Mouse (Mus musculus) lung, postnatal 0 days (tissue): Measurements from ENCODE around the gene Omd. TPM values are rescaled to one million over a fixed set of nuclear protein-coding genes. Genes with fewer than 3 reads are reported as not detected.

Source experiments
- ATAC-seq: fragments of 200-750 bp; cut with Nextera tagmentation; 2 replicates; pipeline ENCODE4 v1.8.0; 2017; ENCODE audit warnings: moderate library complexity
- DNase-seq: peaks from one replicate; pipeline ENCODE4 v3.0.0-alpha.2; 2016; ENCODE audit warnings: low spot score
- H3K27ac ChIP-seq: fragments of 300-500 bp; sonication (generic); 2 replicates; pipeline ENCODE4 v1.5.1; 2014; ENCODE audit warnings: antibody characterized with exemption, mild to moderate bottlenecking, low read length, mixed read lengths
- H3K27me3 ChIP-seq: fragments of 300-500 bp; sonication (generic); replicated peaks from 2 replicates; pipeline ENCODE4 v1.6.1; 2014; ENCODE audit warnings: low read length, mixed read lengths; ENCODE audit not compliant: insufficient read depth
- H3K36me3 ChIP-seq: fragments of 300-500 bp; sonication (generic); 2 replicates; pipeline ENCODE4 v1.6.1; 2014; ENCODE audit warnings: low read length, mixed read lengths; ENCODE audit not compliant: insufficient read depth
- H3K4me1 ChIP-seq: fragments of 300-500 bp; sonication (generic); 2 replicates; pipeline ENCODE4 v1.6.1; 2014; ENCODE audit warnings: antibody characterized with exemption, low read depth, low read length, mixed read lengths; ENCODE audit not compliant: insufficient read depth
- H3K4me2 ChIP-seq: fragments of 300-500 bp; sonication (generic); replicated peaks from 2 replicates; pipeline ENCODE4 v1.6.1; 2014; ENCODE audit warnings: low read depth, mild to moderate bottlenecking, low read length, moderate library complexity, mixed read lengths
- H3K4me3 ChIP-seq: fragments of 300-500 bp; sonication (generic); 2 replicates; pipeline ENCODE4 v1.5.1; 2014; ENCODE audit warnings: low read depth, low read length
- H3K9ac ChIP-seq: fragments of 300-500 bp; sonication (generic); replicated peaks from 2 replicates; pipeline ENCODE4 v1.6.1; 2014; ENCODE audit warnings: low read depth, mild to moderate bottlenecking
- H3K9me3 ChIP-seq: fragments of 300-500 bp; sonication (generic); 2 replicates; pipeline ENCODE4 v1.6.1; 2016; ENCODE audit warnings: low read length, mixed read lengths
- CTCF ChIP-seq: IDR thresholded peaks from 2 replicates; pipeline ENCODE4 v1.5.1; 2016; ENCODE audit warnings: antibody characterized with exemption, mild to moderate bottlenecking
- EP300 ChIP-seq: IDR thresholded peaks from 2 replicates; pipeline ENCODE4 v1.6.1; 2016; ENCODE audit warnings: antibody characterized with exemption, mild to moderate bottlenecking, control low read depth
- WGBS: fragments of 180-500 bp; shearing (Covaris S2); extraction: QIAGEN DNeasy Blood & Tissue Kit; methylation state at CpG from one replicate; pipeline ENCODE4 v1.1.7; 2014; 5-methylcytosine and 5-hydroxymethylcytosine counted together
- polyA plus RNA-seq: library from polyadenylated mRNA; unstranded; fragments of >200 nt; fragmentation: Nextera tagmentation; extraction: Ambion mirVana; gene quantifications from 2 replicates; pipeline ENCODE4 v1.2.1, GENCODE M21; 2015

Gene Omd
- polyA plus RNA-seq, 1 experiment from 2014 or later, result 0.74 TPM

GRCm38 (mm10) chr13:49547563-49548150 is 34.6 kb upstream of the Omd start:
- 71% methylated on average over 1 of the region's 1 CpGs for WGBS
- Histone ChIP-seq H3K9me3 (no peaks in the 10 kb centered on the region), H3K27me3 (no peaks in the 10 kb centered on the region), H3K4me1 (no peaks in the 10 kb centered on the region), H3K27ac (no peak overlapping the region), H3K4me2 (no peak overlapping the region), H3K4me3 (no peak overlapping the region), H3K36me3 (no peaks in the 10 kb centered on the region), H3K9ac (no peak overlapping the region)
- TF ChIP-seq EP300 (no peak), CTCF (no peak)
- DNase-seq (no peak), ATAC-seq (no peak)

GRCm38 (mm10) chr13:49549616-49550015 is 32.6 kb upstream of the Omd start:
- Histone ChIP-seq H3K9ac (no peak overlapping the region), H3K4me3 (no peak overlapping the region), H3K36me3 (no peaks in the 10 kb centered on the region), H3K4me1 (no peaks in the 10 kb centered on the region), H3K27ac (no peak overlapping the region), H3K27me3 (no peaks in the 10 kb centered on the region), H3K9me3 (no peaks in the 10 kb centered on the region), H3K4me2 (no peak overlapping the region)
- ATAC-seq (no peak), DNase-seq (no peak)
- 81% methylated on average over 3 of the region's 3 CpGs for WGBS
- TF ChIP-seq CTCF, result no peak
- TF ChIP-seq EP300, result no peak

GRCm38 (mm10) chr13:49554519-49554918 is 27.7 kb upstream of the Omd start:
- DNase-seq, result no peak

GRCm38 (mm10) chr13:49556203-49556602 is 26.1 kb upstream of the Omd start:
- TF ChIP-seq CTCF, result no peak
- no peak for TF ChIP-seq EP300
- no peak for DNase-seq

More at GRCm38 (mm10) chr13:49554519-49554918, 27.7 kb upstream of the Omd start:
- TF ChIP-seq EP300 (no peak), CTCF (no peak)
- no peak overlapping the region for H3K4me3 ChIP-seq
- H3K27ac ChIP-seq, result no peak overlapping the region
- WGBS, result 71% methylated on average over 5 of the region's 5 CpGs
- no peaks in the 10 kb centered on the region for H3K9me3 ChIP-seq
- no peaks in the 10 kb centered on the region for H3K4me1 ChIP-seq
- H3K36me3 ChIP-seq, result no peaks in the 10 kb centered on the region
- no peaks in the 10 kb centered on the region for H3K27me3 ChIP-seq
- H3K9ac ChIP-seq, result no peak overlapping the region
- ATAC-seq, result no peak
- no peak overlapping the region for H3K4me2 ChIP-seq

GRCm38 (mm10) chr13:49556924-49557323 is 25.3 kb upstream of the Omd start:
- H3K27me3 ChIP-seq, result no peaks in the 10 kb centered on the region
- ATAC-seq (no peak), DNase-seq (no peak)
- TF ChIP-seq CTCF (no peak), EP300 (no peak)
- H3K4me3 ChIP-seq, result no peak overlapping the region
- no peaks in the 10 kb centered on the region for H3K9me3 ChIP-seq
- no peaks in the 10 kb centered on the region for H3K4me1 ChIP-seq
- no peak overlapping the region for H3K27ac ChIP-seq
- H3K4me2 ChIP-seq, result no peak overlapping the region
- WGBS, result 44% methylated on average over 1 of the region's 1 CpGs
- H3K9ac ChIP-seq, result no peak overlapping the region
- no peaks in the 10 kb centered on the region for H3K36me3 ChIP-seq

More at GRCm38 (mm10) chr13:49556203-49556602, 26.1 kb upstream of the Omd start:
- peak; percentile 25; the same call in 1 of the 2 replicates for ATAC-seq
- H3K4me2 ChIP-seq, result no peak overlapping the region
- no peaks in the 10 kb centered on the region for H3K9me3 ChIP-seq
- WGBS, result 35% methylated on average over 1 of the region's 1 CpGs
- H3K36me3 ChIP-seq, result no peaks in the 10 kb centered on the region
- no peak overlapping the region for H3K4me3 ChIP-seq
- no peak overlapping the region for H3K9ac ChIP-seq
- no peaks in the 10 kb centered on the region for H3K27me3 ChIP-seq
- no peak overlapping the region for H3K27ac ChIP-seq
- no peaks in the 10 kb centered on the region for H3K4me1 ChIP-seq

- TF ChIP-seq EP300 (no peak), CTCF (peak; percentile 71)
- H3K9me3 ChIP-seq, result no peaks in the 10 kb centered on the region
- no peak overlapping the region for H3K4me3 ChIP-seq
- no peaks in the 10 kb centered on the region for H3K36me3 ChIP-seq
- peak; percentile 42 for DNase-seq
- WGBS, result 47% methylated on average over 2 of the region's 2 CpGs
- H3K9ac ChIP-seq, result no peak overlapping the region
- no peak overlapping the region for H3K27ac ChIP-seq
- no peaks in the 10 kb centered on the region for H3K27me3 ChIP-seq
- ATAC-seq, result peak; percentile 35
- H3K4me2 ChIP-seq, result no peak overlapping the region
- H3K4me1 ChIP-seq, result no peaks in the 10 kb centered on the region
Measured at GRCm38 (mm10) chr13:49559185-49559584, 23.1 kb upstream of the Omd start.
